Mouse (Mus musculus): Measurements from ENCODE around the gene Sfmbt1. TPM values are rescaled to one million over a fixed set of nuclear protein-coding genes. Genes with fewer than 3 reads are reported as not detected.

Gene Sfmbt1
- polyA plus RNA-seq, 1 experiment from 2014 or later: 27.1 TPM

DNA sequence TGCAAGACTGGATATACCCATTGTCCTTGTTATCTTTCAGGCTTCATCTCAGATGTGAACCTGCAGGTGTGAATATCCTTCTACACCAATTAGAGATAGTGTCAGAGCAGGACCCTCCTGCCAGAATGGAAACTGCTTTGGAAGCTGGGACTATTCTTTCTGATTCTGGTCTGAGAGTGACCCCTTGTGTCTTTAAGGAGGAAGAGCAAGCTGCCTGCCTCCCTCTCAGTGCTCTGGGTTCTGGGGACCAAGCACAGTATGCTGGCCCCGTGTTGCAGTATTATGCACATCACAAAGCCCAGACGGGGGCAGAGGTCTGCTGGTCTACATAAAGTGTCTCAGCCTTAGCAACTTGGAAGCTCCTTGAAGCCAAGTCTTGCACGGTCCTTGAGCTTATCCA lies 150.7 kb downstream of the Sfmbt1 start:
- H3K9ac ChIP-seq (ENCODE audit: low read length): no peak overlapping the region
- no peak overlapping the region for H3K4me2 ChIP-seq (ENCODE audit: low read depth, low read length, severe bottlenecking)
- H3K27me3 ChIP-seq (ENCODE audit: control insufficient read depth, insufficient read depth, low read length): no peaks in the 10 kb centered on the region
- DNase-seq (ENCODE audit: low spot score) (peak; percentile 55), ATAC-seq (replicated peaks; ENCODE audit: low FRiP score) (no peak)
- H3K36me3 ChIP-seq (ENCODE audit: control insufficient read depth, insufficient read depth, low read length): no peaks in the 10 kb centered on the region
- H3K27ac ChIP-seq (ENCODE audit: low read depth, low read length): no peak overlapping the region
- no peaks in the 10 kb centered on the region for H3K9me3 ChIP-seq (ENCODE audit: control insufficient read depth, low read length)
- WGBS: 79% methylated on average over 3 of the region's 3 CpGs
- H3K4me3 ChIP-seq (ENCODE audit: low read depth, low read length): no peak overlapping the region
- H3K4me1 ChIP-seq (replicated peaks; ENCODE audit: control insufficient read depth, insufficient read depth, low read length): no peaks in the 10 kb centered on the region

GRCm38 (mm10) chr14:30867042-30867441 lies 152.4 kb downstream of the Sfmbt1 start:
- Histone ChIP-seq H3K36me3 (ENCODE audit: control insufficient read depth, insufficient read depth, low read length) (no peaks in the 10 kb centered on the region), H3K27ac (ENCODE audit: low read depth, low read length) (no peak overlapping the region), H3K4me1 (replicated peaks; ENCODE audit: control insufficient read depth, insufficient read depth, low read length) (no peaks in the 10 kb centered on the region), H3K9me3 (ENCODE audit: control insufficient read depth, low read length) (no peaks in the 10 kb centered on the region), H3K4me3 (ENCODE audit: low read depth, low read length) (no peak overlapping the region), H3K27me3 (ENCODE audit: control insufficient read depth, insufficient read depth, low read length) (no peaks in the 10 kb centered on the region), H3K9ac (ENCODE audit: low read length) (no peak overlapping the region), H3K4me2 (ENCODE audit: low read depth, low read length, severe bottlenecking) (no peak overlapping the region)
- ATAC-seq (replicated peaks; ENCODE audit: low FRiP score) (no peak), DNase-seq (ENCODE audit: low spot score) (peak; percentile 77)
- 33% methylated on average over 5 of the region's 5 CpGs for WGBS

- 93% methylated on average over 10 of the region's 10 CpGs for WGBS
- Histone ChIP-seq H3K4me3 (ENCODE audit: low read depth, low read length) (no peak overlapping the region), H3K9ac (ENCODE audit: low read length) (no peak overlapping the region), H3K27ac (ENCODE audit: low read depth, low read length) (no peak overlapping the region), H3K36me3 (ENCODE audit: control insufficient read depth, insufficient read depth, low read length) (no peaks in the 10 kb centered on the region), H3K27me3 (ENCODE audit: control insufficient read depth, insufficient read depth, low read length) (no peaks in the 10 kb centered on the region), H3K9me3 (ENCODE audit: control insufficient read depth, low read length) (no peaks in the 10 kb centered on the region), H3K4me1 (replicated peaks; ENCODE audit: control insufficient read depth, insufficient read depth, low read length) (no peaks in the 10 kb centered on the region), H3K4me2 (ENCODE audit: low read depth, low read length, severe bottlenecking) (no peak overlapping the region)
- ATAC-seq (replicated peaks; ENCODE audit: low FRiP score) (no peak), DNase-seq (ENCODE audit: low spot score) (no peak)
Measured at GRCm38 (mm10) chr14:30868826-30869225, 154.2 kb downstream of the Sfmbt1 start.

GRCm38 (mm10) chr14:30869391-30869801 lies 154.7 kb downstream of the Sfmbt1 start:
- no peak overlapping the region for H3K9ac ChIP-seq (ENCODE audit: low read length)
- no peak overlapping the region for H3K4me3 ChIP-seq (ENCODE audit: low read depth, low read length)
- no peaks in the 10 kb centered on the region for H3K9me3 ChIP-seq (ENCODE audit: control insufficient read depth, low read length)
- no peak overlapping the region for H3K27ac ChIP-seq (ENCODE audit: low read depth, low read length)
- no peaks in the 10 kb centered on the region for H3K4me1 ChIP-seq (replicated peaks; ENCODE audit: control insufficient read depth, insufficient read depth, low read length)
- ATAC-seq (replicated peaks; ENCODE audit: low FRiP score) (no peak), DNase-seq (ENCODE audit: low spot score) (no peak)
- H3K4me2 ChIP-seq (ENCODE audit: low read depth, low read length, severe bottlenecking): no peak overlapping the region
- H3K27me3 ChIP-seq (ENCODE audit: control insufficient read depth, insufficient read depth, low read length): no peaks in the 10 kb centered on the region
- no peaks in the 10 kb centered on the region; the same call in 1 of the 2 replicates for H3K36me3 ChIP-seq (ENCODE audit: control insufficient read depth, insufficient read depth, low read length)
- WGBS: 82% methylated on average over 8 of the region's 8 CpGs

DNA sequence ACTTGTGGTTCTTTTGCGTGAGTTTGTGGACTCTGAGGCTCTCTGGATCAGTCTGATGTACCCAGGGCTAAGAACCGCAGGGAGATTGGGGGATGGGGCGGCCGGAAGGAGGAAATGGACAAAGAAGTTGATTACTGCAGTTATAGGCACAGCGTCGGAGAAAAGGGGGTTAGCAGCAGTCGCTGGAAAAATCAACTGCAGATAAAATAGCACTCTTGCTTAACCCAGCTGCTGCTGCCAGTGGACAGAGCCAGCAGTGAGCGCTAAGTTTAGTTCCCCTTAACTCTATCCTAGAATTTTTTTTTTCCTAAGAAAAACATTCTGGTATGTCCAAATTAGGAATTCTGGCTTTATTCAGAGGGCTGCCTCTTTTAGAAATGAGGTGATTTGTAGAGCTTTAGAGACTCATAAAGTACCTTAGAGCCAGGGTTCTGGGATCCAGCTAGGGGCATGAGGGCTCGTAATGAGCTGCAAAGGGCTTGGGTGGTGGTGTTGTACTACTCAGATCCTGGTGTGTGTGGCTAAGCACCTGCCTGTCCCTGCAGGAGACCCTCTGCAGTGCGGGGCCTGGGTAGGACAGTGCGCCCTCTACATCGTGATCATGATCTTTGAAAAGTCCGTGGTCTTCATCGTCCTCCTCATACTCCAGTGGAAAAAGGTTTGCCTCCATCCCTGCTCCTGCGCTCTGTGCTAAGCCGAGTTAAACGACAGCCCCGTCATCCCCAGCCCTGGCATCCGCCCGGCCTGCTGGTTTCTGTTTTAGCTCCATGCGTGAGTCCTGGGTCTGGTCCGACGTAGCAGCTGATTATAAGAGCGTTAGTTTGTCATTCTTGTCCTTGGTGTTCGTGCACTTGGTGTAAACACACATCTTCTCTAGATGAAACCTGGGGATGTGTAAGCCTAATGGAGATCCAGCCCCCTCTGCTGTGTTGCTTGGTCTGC lies 155.8 kb downstream of the Sfmbt1 start:
- ATAC-seq (replicated peaks; ENCODE audit: low FRiP score): no peak
- Histone ChIP-seq H3K9me3 (ENCODE audit: control insufficient read depth, low read length) (no peaks in the 10 kb centered on the region), H3K27ac (ENCODE audit: low read depth, low read length) (no peak overlapping the region), H3K4me3 (ENCODE audit: low read depth, low read length) (no peak overlapping the region), H3K4me1 (replicated peaks; ENCODE audit: control insufficient read depth, insufficient read depth, low read length) (no peaks in the 10 kb centered on the region), H3K4me2 (ENCODE audit: low read depth, low read length, severe bottlenecking) (no peak overlapping the region), H3K27me3 (ENCODE audit: control insufficient read depth, insufficient read depth, low read length) (no peaks in the 10 kb centered on the region), H3K36me3 (ENCODE audit: control insufficient read depth, insufficient read depth, low read length) (no peaks in the 10 kb centered on the region; the same call in 1 of the 2 replicates), H3K9ac (ENCODE audit: low read length) (no peak overlapping the region)
- DNase-seq (ENCODE audit: low spot score): no peak
- WGBS: 90% methylated on average over 25 of the region's 25 CpGs

Other genes with a start within 250 kb of the Sfmbt1 start
- gene Dcp1a, start 235.3 kb upstream of the Sfmbt1 start, polyA plus RNA-seq (2014; fragmentation: Nextera tagmentation; extraction: Ambion mirVana): 29.3 and 34.6 TPM in 2 replicates
- gene Cacna1d, start 223.4 kb upstream of the Sfmbt1 start, polyA plus RNA-seq (2014; fragmentation: Nextera tagmentation; extraction: Ambion mirVana): 1.1 and 1.8 TPM in 2 replicates
- gene Tkt, start 166.5 kb upstream of the Sfmbt1 start, polyA plus RNA-seq (2014; fragmentation: Nextera tagmentation; extraction: Ambion mirVana): 118 and 135 TPM in 2 replicates
- gene Prkcd, start 88.6 kb upstream of the Sfmbt1 start, polyA plus RNA-seq (2014; fragmentation: Nextera tagmentation; extraction: Ambion mirVana): 26.2 and 26.8 TPM in 2 replicates
- 11.3 and 11.4 TPM in 2 replicates for gene Rft1, start 60.5 kb upstream of the Sfmbt1 start, polyA plus RNA-seq (2014; fragmentation: Nextera tagmentation; extraction: Ambion mirVana)
- gene Tmem110, start 110.7 kb downstream of the Sfmbt1 start, polyA plus RNA-seq (2014; fragmentation: Nextera tagmentation; extraction: Ambion mirVana): 24.2 and 24.7 TPM in 2 replicates
- 0.51 TPM in 2 replicates for gene Mustn1, start 164.4 kb downstream of the Sfmbt1 start, polyA plus RNA-seq (2014; fragmentation: Nextera tagmentation; extraction: Ambion mirVana)
- not detected in 2 replicates for gene Itih4, start 171.6 kb downstream of the Sfmbt1 start, polyA plus RNA-seq (2014; fragmentation: Nextera tagmentation; extraction: Ambion mirVana)
- gene Itih3, start 208.9 kb downstream of the Sfmbt1 start, polyA plus RNA-seq (2014; fragmentation: Nextera tagmentation; extraction: Ambion mirVana): 0.05 and 0.16 TPM in 2 replicates
- gene Itih1, start 228.4 kb downstream of the Sfmbt1 start, polyA plus RNA-seq (2014; fragmentation: Nextera tagmentation; extraction: Ambion mirVana): not detected in 2 replicates
- 22.4 and 24.4 TPM in 2 replicates for gene Nek4, start 236.5 kb downstream of the Sfmbt1 start, polyA plus RNA-seq (2014; fragmentation: Nextera tagmentation; extraction: Ambion mirVana)

Data from forebrain, embryonic 11.5 days (tissue).